Mouse (Mus musculus) B cell, adult 2 months (primary cell): ENCODE results near the gene Fiz1.

Experiments used
- DNase-seq, 2 experiments: peaks; one replicate each; pipeline ENCODE4 v3.0.0; 2022

Gene Fiz1

DNA sequence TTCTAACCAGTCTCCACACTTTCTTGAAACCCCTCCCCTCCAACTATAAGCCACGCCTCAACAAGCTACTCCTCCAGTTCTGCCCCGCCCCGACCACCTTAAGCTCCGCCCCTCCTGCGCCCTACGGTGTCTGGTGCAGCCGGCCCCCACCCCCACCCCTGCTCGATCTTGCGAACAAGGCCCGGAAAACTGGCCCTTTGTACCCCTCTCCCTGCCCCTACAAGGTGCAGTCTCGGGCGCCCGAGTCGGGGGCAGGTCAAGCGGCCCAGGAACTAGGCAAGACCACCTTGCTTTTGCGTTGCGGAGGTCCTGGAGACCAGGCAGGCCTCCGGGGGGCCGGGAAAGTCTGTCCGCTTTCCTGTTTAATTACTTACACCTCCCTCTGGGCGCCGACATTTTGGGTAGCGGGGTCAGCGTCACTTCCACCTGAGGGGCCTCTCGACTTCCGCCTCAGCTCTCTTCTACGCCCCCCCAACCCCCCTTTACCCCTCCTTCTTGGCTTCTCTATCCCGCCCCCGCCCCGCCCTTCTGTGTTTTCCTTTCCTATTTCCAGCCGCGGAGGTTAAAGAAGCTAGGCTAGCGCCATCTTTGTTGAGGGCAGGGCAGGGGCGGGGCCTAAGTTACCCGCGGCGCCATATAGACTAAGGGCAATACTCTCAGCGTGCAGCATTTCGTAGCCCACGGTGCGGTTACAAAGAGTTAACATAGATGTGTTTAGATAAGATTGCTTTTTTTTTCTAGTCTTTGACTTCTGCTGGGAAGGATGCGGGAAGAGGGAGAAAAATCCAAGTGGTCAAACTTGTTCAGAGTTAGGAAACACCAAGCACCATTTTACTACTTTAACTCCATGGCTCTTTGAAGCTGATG, at the start of gene Fiz1, which contains the start of gene Zfp524:
Gene Fiz1, minus strand, starts transcription at position 447 of the 867 bp plus-strand sequence.
Gene Zfp524, plus strand, starts transcription at position 165 of the 867 bp plus-strand sequence.
- DNase-seq, result peak; percentile 98 to 99

DNA sequence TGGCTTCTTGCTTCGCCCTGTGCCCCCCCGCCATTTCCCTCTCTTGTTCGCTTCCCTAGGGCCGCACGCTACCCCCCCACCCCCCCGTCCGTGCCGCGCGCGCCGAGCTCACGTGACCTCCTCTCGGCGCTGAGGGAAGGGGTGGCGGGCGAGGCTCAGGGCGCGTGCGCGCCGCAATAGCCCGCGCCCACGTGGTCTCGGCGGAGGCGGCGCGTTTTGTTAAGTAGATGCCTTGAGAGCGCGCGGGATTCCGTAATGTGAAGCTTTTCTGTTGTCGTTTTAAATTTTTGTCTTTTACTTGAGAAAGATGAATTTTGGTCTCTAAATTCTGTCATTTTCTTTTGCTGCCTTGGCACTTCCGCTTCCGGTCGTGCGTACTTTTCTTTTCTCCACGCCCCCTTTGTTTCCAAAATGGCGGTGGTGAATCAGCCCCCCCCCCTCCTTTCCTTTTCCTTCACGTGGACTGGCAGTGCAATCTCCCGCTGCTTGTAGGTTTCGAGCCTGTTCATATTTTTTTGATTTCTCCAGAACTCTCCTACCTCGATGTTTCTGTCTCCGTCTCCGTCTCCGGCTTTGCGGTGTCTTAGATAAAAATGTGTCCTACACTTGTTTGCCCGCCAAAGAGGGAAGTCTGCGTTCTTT, 48.0 kb upstream of the Fiz1 start:
- DNase-seq, result peak; percentile 80

DNA sequence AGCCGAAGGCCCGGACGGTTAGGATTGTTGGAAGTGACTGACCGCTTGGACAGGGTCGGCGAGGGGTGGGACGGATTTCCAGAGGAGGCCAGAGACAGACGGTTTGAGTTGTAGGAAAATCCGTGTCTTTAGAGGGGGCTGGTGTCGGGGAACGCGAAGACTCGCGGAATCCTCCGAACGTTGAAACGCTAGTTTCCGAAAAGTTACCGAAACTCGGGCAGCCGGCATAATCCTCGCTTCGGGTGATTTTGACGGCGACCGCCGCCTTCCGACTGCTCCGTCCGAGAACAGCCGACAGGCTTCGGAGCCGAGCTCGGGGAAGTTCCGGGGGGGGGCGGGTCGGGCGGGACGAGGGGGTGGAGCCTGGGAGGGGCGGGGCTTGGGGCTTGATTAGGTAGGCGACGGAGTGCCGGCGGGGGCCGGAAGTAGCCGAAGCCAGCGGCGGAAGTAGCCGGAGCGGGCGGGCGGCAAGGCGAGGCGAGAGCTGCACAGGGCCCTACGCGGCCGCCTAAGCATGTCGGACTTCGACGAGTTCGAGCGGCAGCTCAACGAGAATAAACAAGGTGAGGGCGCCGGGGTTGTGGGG, 47.4 kb upstream of the Fiz1 start, which contains the start of gene U2af2:
Gene U2af2, plus strand, starts transcription at position 370 of the 586 bp plus-strand sequence.
- peak; percentile 95 for DNase-seq

DNA sequence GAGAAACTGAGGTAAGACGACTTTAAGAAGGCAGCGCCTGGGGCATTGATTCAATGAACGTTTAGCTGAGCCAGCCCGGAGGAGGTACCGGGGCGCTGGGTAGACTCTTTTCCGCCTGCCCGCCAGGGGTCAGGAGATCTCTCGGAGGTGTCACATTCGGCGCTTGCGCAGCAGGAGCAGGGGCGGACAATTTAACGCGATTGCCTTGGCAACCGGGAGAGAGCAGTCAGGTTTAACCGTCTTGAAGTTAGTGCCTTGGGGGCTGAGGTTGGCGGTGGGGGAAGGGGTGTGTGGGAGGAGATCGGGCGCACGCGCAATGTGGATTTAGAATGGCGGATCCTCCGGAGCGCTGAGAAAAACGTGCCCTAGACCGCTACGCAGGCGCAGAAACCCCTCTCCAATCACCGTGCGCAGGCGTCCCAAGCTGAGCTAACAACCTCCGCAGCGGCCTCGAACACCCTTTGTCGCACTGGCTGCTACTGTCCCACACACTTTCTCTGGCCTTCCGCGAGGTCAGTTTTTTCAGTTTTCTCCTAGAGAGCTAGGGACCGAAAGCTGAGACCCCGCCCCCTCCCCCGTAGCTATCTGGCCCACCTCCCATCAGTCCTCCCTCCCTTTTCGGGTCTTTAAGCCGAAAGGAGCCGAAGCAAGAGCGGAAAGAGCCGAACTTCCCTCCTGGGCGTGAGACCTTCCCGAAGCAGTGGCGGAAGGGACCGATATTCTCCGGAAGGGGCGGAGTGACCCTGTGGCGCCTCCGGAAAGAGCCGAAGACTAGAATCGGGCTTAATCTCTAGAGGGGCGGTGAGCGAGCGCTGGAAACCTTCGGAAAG, 46.7 kb upstream of the Fiz1 start:
- peak; percentile 95 for DNase-seq

DNA sequence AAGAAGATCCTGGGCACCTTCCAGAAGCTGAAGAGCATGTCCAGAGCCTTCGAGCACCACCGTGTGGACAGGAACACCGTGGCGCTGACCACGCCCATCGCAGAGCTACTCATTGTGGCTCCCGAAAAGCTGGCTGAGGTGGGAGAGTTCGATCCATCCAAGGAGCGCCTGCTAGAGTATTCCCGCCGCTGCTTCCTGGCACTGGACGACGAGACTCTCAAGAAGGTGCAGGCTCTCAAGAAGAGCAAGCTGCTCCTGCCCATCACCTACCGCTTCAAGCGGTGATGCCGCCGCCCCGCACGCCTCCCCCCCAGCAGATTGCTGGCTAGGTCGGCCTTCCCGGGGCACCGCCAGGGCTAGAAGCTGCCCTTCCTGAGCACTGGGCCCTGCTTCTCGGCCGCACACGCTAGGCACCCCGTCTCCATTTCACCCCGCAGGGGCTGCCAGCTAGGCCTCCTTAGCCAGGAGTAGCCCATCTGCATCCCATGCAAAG, 45.8 kb upstream of the Fiz1 start:
- DNase-seq, result peak; percentile 72 to 74

DNA sequence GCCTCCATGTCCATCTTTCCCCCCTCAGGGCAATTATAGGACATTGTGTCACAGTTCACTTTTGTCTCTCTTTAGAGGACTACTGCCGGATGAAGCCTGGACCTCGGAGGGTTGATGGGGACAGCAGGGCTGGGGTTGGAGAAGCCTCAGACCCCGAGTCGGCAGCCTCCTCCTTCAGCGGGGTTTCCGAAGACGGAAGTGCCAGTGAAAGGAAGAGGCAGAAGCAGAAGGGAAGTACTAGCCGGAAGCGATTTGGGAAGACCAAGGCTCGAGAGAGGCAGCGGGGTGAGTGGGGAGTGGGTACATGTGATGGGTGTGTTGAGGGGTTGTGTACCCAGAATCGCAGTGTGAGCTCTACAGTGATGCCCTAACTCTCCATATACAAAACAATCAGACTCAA, 44.9 kb upstream of the Fiz1 start:
- no peak for DNase-seq

DNA sequence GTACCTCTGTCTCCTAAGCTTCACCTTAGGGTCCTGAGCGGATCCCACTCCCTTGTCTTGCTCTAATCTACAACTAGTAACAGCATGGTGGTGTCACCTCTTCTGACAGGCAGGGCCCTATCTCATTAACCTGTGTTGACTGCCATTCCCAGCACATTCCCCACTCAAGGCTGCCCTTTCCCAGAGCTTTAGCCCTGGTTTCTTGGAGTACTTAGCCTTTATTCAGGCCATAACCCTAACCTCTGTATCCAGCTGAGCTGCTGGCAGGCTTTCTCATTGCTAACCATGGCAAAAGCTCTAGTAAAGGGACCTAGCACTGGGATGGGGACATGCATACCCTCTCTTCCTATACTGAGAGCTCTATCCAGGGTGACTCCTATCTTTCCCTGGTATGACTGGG, 44.1 kb upstream of the Fiz1 start:
- no peak for DNase-seq

DNA sequence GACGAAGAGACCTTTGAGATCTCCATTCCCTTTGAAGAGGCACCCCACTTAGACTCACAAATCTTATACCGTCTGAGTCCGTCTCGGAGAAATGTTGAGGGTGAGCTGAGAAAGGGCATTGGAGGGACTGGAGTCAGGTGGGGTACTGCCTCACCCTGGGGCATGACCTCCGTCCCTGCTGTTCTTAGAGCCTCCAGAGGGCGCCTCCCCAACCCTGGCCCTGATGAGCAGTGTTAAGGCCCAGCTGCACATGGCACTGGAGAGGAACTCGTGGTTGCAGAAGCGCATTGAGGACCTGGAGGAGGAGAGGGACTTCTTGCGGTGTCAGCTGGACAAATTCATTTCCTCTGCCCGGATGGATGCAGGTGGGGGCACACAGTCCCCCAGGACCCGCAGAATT, 43.3 kb upstream of the Fiz1 start:
- peak; percentile 56 to 57 for DNase-seq

DNA sequence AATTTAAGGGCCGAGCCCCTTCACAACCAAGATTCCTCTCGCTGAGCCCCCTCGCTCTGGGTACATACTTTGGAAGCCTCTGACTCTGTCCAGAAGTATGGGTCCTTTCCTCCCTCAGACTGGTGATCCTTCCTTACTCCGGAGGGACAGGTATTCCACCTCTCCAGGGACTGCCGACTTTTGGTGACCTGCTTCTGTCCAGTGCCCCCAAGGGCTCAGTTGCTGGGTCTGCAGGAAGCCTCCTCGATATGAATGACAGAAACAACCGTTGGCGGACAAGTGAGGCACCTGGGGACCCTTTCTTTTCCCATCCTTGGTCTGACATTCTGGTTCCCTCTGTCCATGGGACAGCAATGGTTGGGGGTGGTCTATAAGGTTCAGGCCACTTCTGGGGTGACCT, 42.9 kb upstream of the Fiz1 start:
- no peak for DNase-seq

DNA sequence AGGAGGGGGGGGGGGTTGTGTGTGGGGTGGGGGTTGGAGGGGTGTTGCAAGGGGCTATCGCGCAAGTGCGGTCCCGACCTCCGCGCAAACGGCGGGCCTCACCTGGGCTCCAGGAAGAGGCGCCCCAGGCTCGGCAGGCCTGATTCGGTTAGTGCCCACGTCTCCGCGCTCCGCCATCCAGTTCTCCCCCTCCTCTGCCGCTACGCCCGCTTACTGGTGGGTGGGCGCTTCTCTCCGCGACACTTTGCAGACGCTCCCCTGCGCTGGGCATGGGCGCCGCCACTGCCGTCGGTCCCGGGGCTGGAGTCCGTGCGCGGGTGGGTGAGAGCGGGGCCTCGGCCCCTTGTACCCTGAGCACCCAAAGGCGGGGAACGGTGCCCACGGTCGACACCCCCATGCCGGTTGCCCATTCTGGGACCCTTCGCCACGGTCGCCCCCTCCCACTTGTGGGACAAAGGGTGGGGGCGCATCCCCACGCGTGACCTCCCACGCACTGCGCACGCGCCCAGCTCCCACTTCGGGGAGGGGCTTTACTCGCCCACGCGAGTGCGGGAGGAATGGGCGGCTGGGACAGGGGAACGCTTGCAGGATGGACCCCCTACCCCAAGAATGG, 42.3 kb upstream of the Fiz1 start:
- DNase-seq, result no peak

DNA sequence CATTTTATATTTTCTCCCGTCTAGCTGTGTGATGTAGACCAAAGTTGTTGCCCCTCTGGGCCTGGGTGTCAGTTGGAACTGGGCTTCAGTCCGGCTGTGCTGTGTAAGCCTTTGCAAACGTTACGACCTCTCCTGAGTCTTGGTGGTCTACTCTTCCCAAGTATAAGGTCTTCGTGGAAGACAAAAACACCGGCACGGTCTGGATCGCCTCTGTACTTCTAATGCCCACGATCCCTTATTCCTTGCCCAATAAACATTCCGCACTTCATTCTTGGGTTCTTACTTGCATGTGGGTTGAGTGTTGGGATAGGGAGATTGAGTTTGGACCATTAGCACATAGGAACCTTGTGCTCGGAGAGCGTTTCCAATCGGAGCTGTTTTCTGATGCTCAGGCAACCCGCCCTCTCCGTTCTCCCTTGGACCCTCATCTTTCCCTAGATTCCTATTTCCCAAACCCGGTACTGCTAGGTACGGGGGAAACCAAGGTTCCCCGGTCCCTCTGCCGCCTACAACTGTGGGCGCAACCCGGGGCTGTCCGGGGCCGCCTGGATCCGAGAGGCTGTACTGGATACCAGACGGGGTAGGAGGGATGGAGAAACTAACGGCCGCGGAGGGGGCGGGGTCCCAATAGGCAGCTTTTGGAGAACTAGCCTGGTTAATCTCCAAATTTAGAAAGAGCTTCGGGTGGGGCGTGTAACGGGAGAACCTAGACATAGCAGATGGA, 39.1 kb upstream of the Fiz1 start:
- DNase-seq, result no peak

DNA sequence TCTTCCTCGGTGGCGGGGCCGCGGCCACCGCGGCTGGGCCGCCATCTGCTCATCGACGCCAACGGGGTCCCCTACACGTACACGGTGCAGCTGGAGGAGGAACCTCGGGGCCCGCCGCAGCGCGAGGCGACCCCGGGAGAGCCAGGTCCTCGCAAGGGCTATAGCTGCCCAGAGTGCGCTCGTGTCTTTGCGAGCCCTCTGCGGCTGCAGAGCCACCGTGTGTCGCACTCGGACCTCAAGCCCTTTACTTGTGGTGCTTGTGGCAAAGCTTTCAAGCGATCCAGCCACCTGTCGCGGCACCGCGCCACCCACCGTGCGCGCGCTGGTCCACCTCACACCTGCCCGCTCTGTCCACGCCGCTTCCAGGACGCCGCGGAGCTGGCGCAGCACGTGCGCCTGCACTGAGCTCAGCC, 38.4 kb upstream of the Fiz1 start:
- DNase-seq, result peak in 1 of 2 experiments; percentile 18

DNA sequence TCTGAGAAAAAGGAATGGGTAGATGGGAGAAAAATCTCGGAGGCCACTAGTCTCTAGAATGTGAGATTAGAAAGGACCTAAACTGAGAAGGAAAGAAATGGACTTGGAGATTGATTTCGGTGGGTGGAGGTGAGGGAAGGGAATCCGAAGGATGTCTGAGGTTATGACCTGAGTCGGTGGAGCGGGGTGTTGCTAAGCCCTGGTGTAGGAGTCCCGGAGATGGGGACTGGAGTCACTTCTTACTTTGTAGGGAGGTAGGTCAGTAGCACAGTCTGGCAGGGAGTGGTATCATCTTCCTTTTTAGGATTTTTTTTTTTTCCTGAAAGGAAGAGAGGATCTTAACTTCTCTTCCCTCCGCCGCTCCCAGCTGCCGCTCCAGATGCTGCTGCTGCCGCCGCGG, 37.9 kb upstream of the Fiz1 start:
- DNase-seq, result peak; percentile 25 to 30

DNA sequence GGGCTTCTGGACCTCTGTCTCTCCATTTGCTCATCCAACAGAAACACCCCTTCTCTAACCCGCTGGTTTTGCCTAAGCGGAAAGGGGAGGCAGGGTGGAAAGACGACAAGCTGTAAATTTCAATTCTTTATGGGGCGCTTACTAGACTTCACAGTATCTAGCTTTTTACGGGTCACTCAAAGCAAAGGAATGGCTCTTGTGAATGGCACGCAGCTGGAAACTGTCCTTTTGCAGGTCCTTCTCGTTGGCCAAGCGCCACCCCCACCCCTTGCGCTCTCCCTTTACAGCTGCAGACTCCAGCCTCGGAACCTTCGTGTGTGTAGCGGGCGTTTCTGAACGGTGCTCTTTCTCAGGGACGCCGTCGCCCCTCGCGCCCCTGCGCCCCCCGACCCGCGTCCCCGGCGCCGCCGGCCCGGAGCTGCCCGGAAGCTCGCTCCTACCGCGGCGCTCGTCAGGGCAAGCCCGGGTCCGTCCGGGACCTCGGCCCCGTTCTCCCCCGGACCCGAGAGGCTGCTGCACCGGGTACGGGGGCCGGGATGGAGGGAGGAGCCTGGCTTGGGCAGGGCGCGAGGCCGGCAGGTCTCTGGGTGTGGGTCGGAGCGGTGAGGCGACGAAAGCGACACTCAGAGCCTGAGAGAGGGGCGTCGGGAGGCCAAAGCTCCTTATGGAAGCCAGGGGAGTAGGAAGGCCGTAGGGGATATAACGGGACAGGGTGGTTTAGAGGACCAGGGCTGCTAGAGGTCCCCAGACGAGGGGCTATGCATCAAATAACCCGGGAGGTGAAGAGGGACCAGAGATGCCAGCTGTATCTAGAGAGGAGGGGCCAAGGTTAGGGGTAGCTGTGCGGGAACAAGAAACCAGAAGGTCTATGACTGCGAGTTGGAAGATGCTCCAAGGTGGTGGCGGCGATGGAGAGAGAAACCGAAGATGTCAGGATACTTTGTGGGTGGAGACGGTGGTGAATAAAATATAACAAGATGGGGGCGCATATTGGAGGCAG, 37.0 kb upstream of the Fiz1 start, which contains the start of gene Zfp580:
Gene Zfp580, plus strand, starts transcription at position 346 of the 1,000 bp plus-strand sequence.
- DNase-seq, result peak; percentile 73 to 79

DNA sequence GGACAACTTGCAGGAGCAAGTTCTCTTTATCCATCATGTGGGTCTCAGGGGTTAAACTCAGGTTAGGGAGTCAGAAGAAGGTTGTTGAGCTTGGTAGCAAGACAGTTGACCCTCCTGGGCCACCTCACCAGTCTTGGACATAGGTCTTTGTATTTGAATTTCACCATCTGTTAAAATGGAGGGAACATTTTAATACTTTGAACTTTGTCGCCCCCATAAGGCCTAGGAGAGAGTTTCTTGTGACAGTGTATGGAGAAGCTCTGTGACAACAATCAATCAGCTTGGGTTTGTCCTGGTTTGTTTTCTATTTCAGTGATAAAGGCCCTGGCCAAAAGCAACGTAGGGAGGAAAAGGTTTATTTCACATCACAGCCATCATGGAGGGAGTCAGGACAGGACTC, 32.8 kb upstream of the Fiz1 start:
- DNase-seq, result peak; percentile 61 to 63

DNA sequence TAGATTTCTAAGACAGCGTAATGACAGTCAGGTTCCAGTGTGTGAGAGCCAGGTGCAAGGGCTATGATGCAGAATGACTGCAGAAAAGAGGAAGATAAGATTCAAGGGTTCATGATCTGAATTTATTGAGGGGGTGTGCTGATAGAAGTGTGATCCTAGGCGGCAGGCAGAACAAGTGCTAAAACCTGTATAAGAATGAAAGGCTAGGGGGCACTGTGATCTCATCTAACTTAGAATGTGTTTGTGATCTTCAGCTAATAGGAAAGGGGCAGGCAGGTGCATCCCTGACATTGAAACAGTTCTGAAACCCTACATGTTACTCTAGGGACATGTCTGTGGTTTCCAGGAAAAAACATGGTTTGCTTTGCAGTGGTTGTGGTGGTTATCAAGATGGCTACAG, 31.6 kb upstream of the Fiz1 start:
- peak; percentile 26 to 32 for DNase-seq

DNA sequence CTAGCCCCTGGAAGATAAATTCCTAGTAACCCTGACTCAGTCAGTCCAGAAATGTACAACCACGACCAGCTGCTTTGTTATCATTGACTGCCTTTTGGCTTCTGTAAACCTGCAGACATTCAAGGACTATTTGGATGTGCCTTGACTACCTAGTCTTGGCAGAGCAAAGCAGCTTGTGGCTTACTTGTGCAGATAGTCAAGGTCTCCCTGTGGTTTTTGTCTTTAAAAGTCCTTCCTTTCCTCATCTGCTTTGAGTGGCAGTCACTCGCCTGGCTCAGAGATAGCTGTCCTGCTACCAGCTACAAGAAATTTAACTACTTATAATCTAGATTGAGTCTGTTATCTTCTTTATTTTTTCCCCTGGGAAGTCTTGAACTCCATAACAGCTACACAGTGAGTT, 30.5 kb upstream of the Fiz1 start:
- no peak for DNase-seq

DNA sequence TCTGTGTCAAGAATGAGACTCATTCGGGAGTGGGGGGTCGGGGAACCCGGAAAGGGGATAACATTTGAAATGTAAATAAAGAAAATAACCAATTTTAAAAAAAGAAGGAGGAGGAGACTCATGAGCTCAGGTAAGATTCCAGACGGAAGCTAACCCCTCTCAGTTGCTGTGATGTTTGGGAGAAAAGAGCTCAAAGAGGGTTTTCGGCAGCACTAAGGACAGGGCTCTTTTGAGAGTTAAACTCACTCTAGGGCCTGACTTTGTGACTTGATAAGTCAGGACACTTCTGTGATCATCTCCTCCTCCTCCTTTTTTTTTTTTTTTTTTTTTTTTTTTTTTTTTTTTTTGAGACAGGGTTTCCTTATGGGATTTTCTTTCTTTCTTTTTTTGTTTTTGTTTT, 24.4 kb upstream of the Fiz1 start:
- DNase-seq, result no peak

DNA sequence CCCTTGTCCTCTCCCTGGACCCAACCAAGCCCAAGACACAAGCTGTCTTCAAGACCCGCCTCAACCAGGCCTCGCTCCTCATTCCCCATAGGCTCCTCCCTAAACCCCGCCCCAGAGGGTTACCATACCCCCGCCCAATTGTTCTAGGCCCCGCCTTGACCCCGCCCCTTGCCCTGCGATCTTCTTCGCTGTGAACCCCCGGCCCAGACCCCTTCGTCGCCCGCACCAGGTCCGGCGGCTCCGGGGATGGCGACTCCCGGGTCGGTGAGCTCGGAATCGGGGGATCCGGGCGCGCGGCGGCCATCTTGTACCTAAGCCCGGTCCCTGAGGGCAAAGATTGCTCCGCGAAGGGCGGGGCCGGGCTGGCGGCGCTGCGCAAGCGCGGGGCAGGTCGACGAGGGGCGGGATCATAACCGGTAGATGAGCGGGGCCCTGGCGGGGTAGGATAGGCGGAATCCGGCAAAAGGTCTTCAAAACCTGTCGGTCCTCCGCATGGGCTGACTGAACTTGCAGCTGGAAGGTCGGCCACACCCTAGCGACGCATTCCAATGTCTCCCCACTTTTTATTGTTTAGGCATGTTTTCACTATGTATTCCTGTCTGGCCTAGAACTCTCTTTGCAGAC, 23.7 kb upstream of the Fiz1 start, which contains the start of gene Zfp784:
Gene Zfp784, minus strand, starts transcription at position 338 of the 624 bp plus-strand sequence.
- peak; percentile 96 to 97 for DNase-seq
